Mouse (Mus musculus) gonadal fat pad, adult 2 months (tissue): ENCODE results near the gene Dhcr24. TPM values are rescaled to one million over a fixed set of nuclear protein-coding genes. Genes with fewer than 3 reads are reported as not detected.

Experiments used
- polyA plus RNA-seq: library from polyadenylated mRNA; depleted of rRNA; stranded (reverse); fragments of >200 nt; gene quantifications from 2 replicates; pipeline ENCODE4 v1.2.3, GENCODE M21; 2012; rRNA removed

Dhcr24 gene
- polyA plus RNA-seq, 1 experiment, result 27.9 TPM

Other genes with a start within 250 kb of the Dhcr24 start
- 12.1 and 13.4 TPM in 2 replicates for gene Usp24, start 244.8 kb upstream of the Dhcr24 start, polyA plus RNA-seq
- 0.58 and 1.0 TPM in 2 replicates for gene Pcsk9, start 96.7 kb upstream of the Dhcr24 start, polyA plus RNA-seq
- 2.5 and 3.7 TPM in 2 replicates for gene Bsnd, start 68.8 kb upstream of the Dhcr24 start, polyA plus RNA-seq
- 0.53 and 0.70 TPM in 2 replicates for gene Lexm, start 56.2 kb downstream of the Dhcr24 start, polyA plus RNA-seq
- 0.13 and 0.28 TPM in 2 replicates for gene Ttc22, start 61.4 kb downstream of the Dhcr24 start, polyA plus RNA-seq
- 10.3 and 11.0 TPM in 2 replicates for gene Pars2, start 90.0 kb downstream of the Dhcr24 start, polyA plus RNA-seq
- 38.6 and 51.6 TPM in 2 replicates for gene Ttc4, start 117.9 kb downstream of the Dhcr24 start, polyA plus RNA-seq
- gene Mroh7, start 169.9 kb downstream of the Dhcr24 start, polyA plus RNA-seq, result 0.69 and 0.95 TPM in 2 replicates
- 0.38 and 0.46 TPM in 2 replicates for gene Fam151a, start 172.9 kb downstream of the Dhcr24 start, polyA plus RNA-seq
- gene Acot11, start 244.0 kb downstream of the Dhcr24 start, polyA plus RNA-seq, result 4.1 and 4.7 TPM in 2 replicates